Mouse (Mus musculus) embryonic fibroblast, embryonic 13.5 days (primary cell): ENCODE measurements around the gene Wdr76.
"Not testable (repeated sequence)": the region's sequence is repeated elsewhere in the genome, so short reads cannot be mapped to it uniquely, and the experiment has no call there.

Experiments
- CTCF ChIP-seq: IDR thresholded peaks from 2 replicates; pipeline ENCODE4 v1.5.1; 2011; ENCODE audit warnings: mild to moderate bottlenecking, control low read depth, low read length, moderate library complexity, borderline replicate concordance; ENCODE audit not compliant: insufficient read depth
- POLR2A ChIP-seq: IDR thresholded peaks from 2 replicates; pipeline ENCODE4 v1.6.1; 2011; ENCODE audit warnings: low read depth, mild to moderate bottlenecking, control low read depth, low read length, moderate library complexity

DNA sequence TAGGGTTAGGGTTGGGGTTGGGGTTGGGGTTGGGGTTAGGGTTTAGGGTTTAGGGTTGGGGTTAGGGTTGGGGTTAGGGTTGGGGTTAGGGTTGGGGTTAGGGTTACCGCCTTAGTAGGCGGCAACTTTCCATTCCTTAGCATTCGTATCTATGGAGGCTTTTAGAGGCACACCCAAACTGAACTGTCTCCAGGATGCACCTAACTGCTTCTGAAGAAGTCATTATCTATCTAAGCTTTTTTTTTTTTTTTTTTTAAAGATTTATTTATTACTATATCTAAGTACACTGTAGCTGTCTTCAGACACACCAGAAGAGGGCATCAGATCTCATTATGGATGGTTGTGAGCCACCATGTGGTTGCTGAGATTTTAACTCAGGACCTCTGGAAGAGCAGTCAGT lies 16.3 kb downstream of the Wdr76 start:
- not testable (repeated sequence) for TF ChIP-seq POLR2A, CTCF
